Mouse (Mus musculus) neural tube, embryonic 11.5 days (tissue): ENCODE results near the gene Cabp1. TPM values are rescaled to one million over a fixed set of nuclear protein-coding genes. Genes with fewer than 3 reads are reported as not detected.
A peak's percentile ranks its signal among the peaks of the same experiment; 100 is the strongest.
"Not testable (repeated sequence)": the region's sequence is repeated elsewhere in the genome, so short reads cannot be mapped to it uniquely, and the experiment has no call there.

Experiments used
- ATAC-seq: fragments of 200-750 bp; cut with Nextera tagmentation; 2 replicates; pipeline ENCODE4 v1.8.0; 2017; ENCODE audit warnings: moderate number of reproducible peaks, mild to moderate bottlenecking, moderate TSS enrichment, moderate library complexity; ENCODE audit not compliant: insufficient read depth, low FRiP score, low TSS enrichment
- DNase-seq: peaks from one replicate; pipeline ENCODE4 v3.0.0-alpha.2; 2015; ENCODE audit warnings: low spot score
- H3K27ac ChIP-seq: fragments of 300-500 bp; sonication (generic); 2 replicates; pipeline ENCODE4 v1.5.1; 2014; ENCODE audit warnings: low read depth, mild to moderate bottlenecking, low read length
- H3K27me3 ChIP-seq: fragments of 300-500 bp; sonication (generic); 2 replicates; pipeline ENCODE4 v1.6.1; 2014; ENCODE audit warnings: mild to moderate bottlenecking, low read length, mixed read lengths; ENCODE audit not compliant: control insufficient read depth, insufficient read depth
- H3K36me3 ChIP-seq: fragments of 300-500 bp; sonication (generic); 2 replicates; pipeline ENCODE4 v1.6.1; 2014; ENCODE audit warnings: mild to moderate bottlenecking, low read length, moderate library complexity, mixed read lengths; ENCODE audit not compliant: control insufficient read depth, insufficient read depth
- H3K4me1 ChIP-seq: fragments of 300-500 bp; sonication (generic); 2 replicates; pipeline ENCODE4 v1.6.1; 2014; ENCODE audit warnings: low read length, mixed read lengths; ENCODE audit not compliant: control insufficient read depth, insufficient read depth
- H3K4me2 ChIP-seq: fragments of 300-500 bp; sonication (generic); 2 replicates; pipeline ENCODE4 v1.6.1; 2014; ENCODE audit warnings: low read depth, mild to moderate bottlenecking, moderate library complexity
- H3K4me3 ChIP-seq: fragments of 300-500 bp; sonication (generic); 2 replicates; pipeline ENCODE4 v1.5.1; 2014; ENCODE audit warnings: low read depth, low read length
- H3K9ac ChIP-seq: fragments of 300-500 bp; sonication (generic); 2 replicates; pipeline ENCODE4 v1.6.1; 2014; ENCODE audit warnings: mild to moderate bottlenecking, low read length
- H3K9me3 ChIP-seq: fragments of 300-500 bp; sonication (generic); 2 replicates; pipeline ENCODE4 v1.6.1; 2016; ENCODE audit warnings: low read length; ENCODE audit not compliant: control insufficient read depth
- WGBS: fragments of 180-500 bp; shearing (Covaris S2); extraction: QIAGEN DNeasy Blood & Tissue Kit; methylation state at CpG from one replicate; pipeline ENCODE4 v1.1.7; 2014; 5-methylcytosine and 5-hydroxymethylcytosine counted together
- polyA plus RNA-seq: library from polyadenylated mRNA; unstranded; fragments of >200 nt; fragmentation: Nextera tagmentation; extraction: Ambion mirVana; gene quantifications from 2 replicates; pipeline ENCODE4 v1.2.1, GENCODE M21; 2014

Gene Cabp1
- polyA plus RNA-seq, 1 experiment from 2014 or later: 12.3 TPM

- H3K4me3 ChIP-seq: no peak overlapping the region
- WGBS: 100% methylated on average over 1 of the region's 1 CpGs
- H3K9ac ChIP-seq: no peak overlapping the region
- H3K27me3 ChIP-seq: no peaks in the 10 kb centered on the region
- H3K4me1 ChIP-seq: no peaks in the 10 kb centered on the region
- H3K27ac ChIP-seq: no peak overlapping the region
- H3K4me2 ChIP-seq: no peak overlapping the region
- no peak for ATAC-seq
- H3K36me3 ChIP-seq: no peaks in the 10 kb centered on the region
- no peaks in the 10 kb centered on the region for H3K9me3 ChIP-seq
- peak; percentile 7 for DNase-seq
Measured at GRCm38 (mm10) chr5:115174554-115174953, 19.6 kb downstream of the Cabp1 start.

- DNase-seq: peak; percentile 9
- Histone ChIP-seq H3K36me3 (no peaks in the 10 kb centered on the region), H3K4me3 (no peak overlapping the region), H3K4me1 (no peaks in the 10 kb centered on the region), H3K9me3 (no peaks in the 10 kb centered on the region), H3K4me2 (no peak overlapping the region), H3K27me3 (no peaks in the 10 kb centered on the region), H3K27ac (no peak overlapping the region), H3K9ac (no peak overlapping the region)
- no peak for ATAC-seq
- WGBS: 89% methylated on average over 8 of the region's 8 CpGs
Measured at GRCm38 (mm10) chr5:115170150-115170549, 24.0 kb downstream of the Cabp1 start.

- DNase-seq: no peak
- no peaks in the 10 kb centered on the region for H3K36me3 ChIP-seq
- WGBS: 44% methylated on average over 27 of the region's 27 CpGs
Measured at GRCm38 (mm10) chr5:115168641-115169415, 25.4 kb downstream of the Cabp1 start.

GRCm38 (mm10) chr5:115167396-115167795, 26.8 kb downstream of the Cabp1 start:
- Histone ChIP-seq H3K9me3 (no peaks in the 10 kb centered on the region), H3K9ac (no peak overlapping the region), H3K27me3 (no peaks in the 10 kb centered on the region), H3K4me3 (no peak overlapping the region), H3K27ac (no peak overlapping the region), H3K4me2 (no peak overlapping the region), H3K36me3 (no peaks in the 10 kb centered on the region), H3K4me1 (no peaks in the 10 kb centered on the region)
- no peak for ATAC-seq
- DNase-seq: no peak
- WGBS: 72% methylated on average over 6 of the region's 6 CpGs

More at GRCm38 (mm10) chr5:115168641-115169415, 25.4 kb downstream of the Cabp1 start:
- H3K4me1 ChIP-seq: no peaks in the 10 kb centered on the region
- no peak overlapping the region for H3K9ac ChIP-seq
- no peak overlapping the region for H3K27ac ChIP-seq
- no peaks in the 10 kb centered on the region for H3K27me3 ChIP-seq
- no peak overlapping the region for H3K4me3 ChIP-seq
- no peak overlapping the region for H3K4me2 ChIP-seq
- ATAC-seq: no peak
- no peaks in the 10 kb centered on the region for H3K9me3 ChIP-seq

GRCm38 (mm10) chr5:115166815-115167194, 27.4 kb downstream of the Cabp1 start:
- ATAC-seq (no peak), DNase-seq (no peak)
- Histone ChIP-seq H3K9me3 (no peaks in the 10 kb centered on the region), H3K9ac (no peak overlapping the region), H3K4me1 (no peaks in the 10 kb centered on the region), H3K27ac (no peak overlapping the region), H3K27me3 (no peaks in the 10 kb centered on the region), H3K36me3 (no peaks in the 10 kb centered on the region), H3K4me3 (no peak overlapping the region), H3K4me2 (no peak overlapping the region)
- WGBS: 79% methylated on average over 7 of the region's 7 CpGs

GRCm38 (mm10) chr5:115165895-115166814, 28.0 kb downstream of the Cabp1 start:
- H3K4me3 ChIP-seq: no peak overlapping the region
- H3K27me3 ChIP-seq: no peaks in the 10 kb centered on the region
- ATAC-seq (no peak), DNase-seq (no peak)
- no peaks in the 10 kb centered on the region for H3K4me1 ChIP-seq
- no peak overlapping the region for H3K27ac ChIP-seq
- H3K9ac ChIP-seq: no peak overlapping the region
- H3K36me3 ChIP-seq: no peaks in the 10 kb centered on the region
- WGBS: 61% methylated on average over 11 of the region's 11 CpGs
- H3K9me3 ChIP-seq: no peaks in the 10 kb centered on the region
- H3K4me2 ChIP-seq: no peak overlapping the region

GRCm38 (mm10) chr5:115165351-115165750, 28.8 kb downstream of the Cabp1 start:
- DNase-seq: no peak

GRCm38 (mm10) chr5:115164446-115164845, 29.7 kb downstream of the Cabp1 start:
- H3K36me3 ChIP-seq, H3K9ac ChIP-seq, H3K27me3 ChIP-seq, H3K9me3 ChIP-seq, H3K4me2 ChIP-seq, ATAC-seq, H3K27ac ChIP-seq, H3K4me3 ChIP-seq, H3K4me1 ChIP-seq, DNase-seq: not testable (repeated sequence)
- WGBS: 84% methylated on average over 4 of the region's 4 CpGs

More at GRCm38 (mm10) chr5:115165351-115165750, 28.8 kb downstream of the Cabp1 start:
- Histone ChIP-seq H3K9ac (no peak overlapping the region), H3K4me2 (no peak overlapping the region), H3K27ac (no peak overlapping the region), H3K27me3 (no peaks in the 10 kb centered on the region), H3K9me3 (no peaks in the 10 kb centered on the region), H3K4me3 (no peak overlapping the region), H3K36me3 (no peaks in the 10 kb centered on the region), H3K4me1 (no peaks in the 10 kb centered on the region)
- 56% methylated on average over 9 of the region's 9 CpGs for whole genome bisulfite sequencing
- no peak for ATAC-seq
